Mouse (Mus musculus) heart, postnatal 0 days (tissue): Measurements from ENCODE around the gene Treh.

Experiments used
- CTCF ChIP-seq: IDR thresholded peaks from 2 replicates; pipeline ENCODE4 v1.5.1; 2016; ENCODE audit warnings: antibody characterized with exemption, control low read depth, low read depth
- EP300 ChIP-seq: IDR thresholded peaks from 2 replicates; pipeline ENCODE4 v1.6.1; 2016; ENCODE audit warnings: antibody characterized with exemption, low read depth

GRCm38 (mm10) chr9:44683046-44683445 is 10.0 kb downstream of the Treh start:
- TF ChIP-seq CTCF: no peak
- TF ChIP-seq EP300: no peak
